Mouse (Mus musculus) neural tube, embryonic 11.5 days (tissue): Measurements from ENCODE around the gene Ctcf. TPM values are rescaled to one million over a fixed set of nuclear protein-coding genes. Genes with fewer than 3 reads are reported as not detected.
A peak's percentile ranks its signal among the peaks of the same experiment; 100 is the strongest.

Experiments used
- ATAC-seq: fragments of 200-750 bp; cut with Nextera tagmentation; 2 replicates; pipeline ENCODE4 v1.8.0; 2017; ENCODE audit warnings: moderate number of reproducible peaks, mild to moderate bottlenecking, moderate TSS enrichment, moderate library complexity; ENCODE audit not compliant: insufficient read depth, low FRiP score, low TSS enrichment
- DNase-seq: peaks from one replicate; pipeline ENCODE4 v3.0.0-alpha.2; 2015; ENCODE audit warnings: low spot score
- H3K27ac ChIP-seq: fragments of 300-500 bp; sonication (generic); 2 replicates; pipeline ENCODE4 v1.5.1; 2014; ENCODE audit warnings: low read depth, mild to moderate bottlenecking, low read length
- H3K27me3 ChIP-seq: fragments of 300-500 bp; sonication (generic); 2 replicates; pipeline ENCODE4 v1.6.1; 2014; ENCODE audit warnings: mild to moderate bottlenecking, low read length, mixed read lengths; ENCODE audit not compliant: control insufficient read depth, insufficient read depth
- H3K36me3 ChIP-seq: fragments of 300-500 bp; sonication (generic); 2 replicates; pipeline ENCODE4 v1.6.1; 2014; ENCODE audit warnings: mild to moderate bottlenecking, low read length, moderate library complexity, mixed read lengths; ENCODE audit not compliant: control insufficient read depth, insufficient read depth
- H3K4me1 ChIP-seq: fragments of 300-500 bp; sonication (generic); 2 replicates; pipeline ENCODE4 v1.6.1; 2014; ENCODE audit warnings: low read length, mixed read lengths; ENCODE audit not compliant: control insufficient read depth, insufficient read depth
- H3K4me2 ChIP-seq: fragments of 300-500 bp; sonication (generic); 2 replicates; pipeline ENCODE4 v1.6.1; 2014; ENCODE audit warnings: low read depth, mild to moderate bottlenecking, moderate library complexity
- H3K4me3 ChIP-seq: fragments of 300-500 bp; sonication (generic); 2 replicates; pipeline ENCODE4 v1.5.1; 2014; ENCODE audit warnings: low read depth, low read length
- H3K9ac ChIP-seq: fragments of 300-500 bp; sonication (generic); 2 replicates; pipeline ENCODE4 v1.6.1; 2014; ENCODE audit warnings: mild to moderate bottlenecking, low read length
- H3K9me3 ChIP-seq: fragments of 300-500 bp; sonication (generic); 2 replicates; pipeline ENCODE4 v1.6.1; 2016; ENCODE audit warnings: low read length; ENCODE audit not compliant: control insufficient read depth
- WGBS: fragments of 180-500 bp; shearing (Covaris S2); extraction: QIAGEN DNeasy Blood & Tissue Kit; methylation state at CpG from one replicate; pipeline ENCODE4 v1.1.7; 2014; 5-methylcytosine and 5-hydroxymethylcytosine counted together
- polyA plus RNA-seq: library from polyadenylated mRNA; unstranded; fragments of >200 nt; fragmentation: Nextera tagmentation; extraction: Ambion mirVana; gene quantifications from 2 replicates; pipeline ENCODE4 v1.2.1, GENCODE M21; 2014

Gene Ctcf
- polyA plus RNA-seq, 1 experiment from 2014 or later = 111 TPM

- peaks cover 12% of the 10 kb centered on the region; the same call in 1 of the 2 replicates for H3K4me1 ChIP-seq
- peak overlapping the region; percentile 91 for H3K4me3 ChIP-seq
- H3K9ac ChIP-seq = peak overlapping the region; percentile 97; the same call in 1 of the 2 replicates
- 87% methylated on average over 2 of the region's 2 CpGs for WGBS
- DNase-seq (no peak), ATAC-seq (no peak)
- no peaks in the 10 kb centered on the region for H3K9me3 ChIP-seq
- H3K36me3 ChIP-seq = no peaks in the 10 kb centered on the region
- H3K4me2 ChIP-seq = peak overlapping the region; percentile 93
- no peak overlapping the region for H3K27ac ChIP-seq
- no peaks in the 10 kb centered on the region for H3K27me3 ChIP-seq
Observed at GRCm38 (mm10) chr8:105634771-105635458, 1.5 kb upstream of the Ctcf start.

GRCm38 (mm10) chr8:105635481-105635880, 887 bp upstream of the Ctcf start:
- H3K4me3 ChIP-seq = peak overlapping the region; percentile 91
- H3K4me1 ChIP-seq = peaks cover 12% of the 10 kb centered on the region; the same call in 1 of the 2 replicates
- no peaks in the 10 kb centered on the region for H3K36me3 ChIP-seq
- peak overlapping the region; percentile 97 for H3K9ac ChIP-seq
- ATAC-seq (no peak), DNase-seq (no peak)
- 4% methylated on average over 11 of the region's 11 CpGs for WGBS
- H3K9me3 ChIP-seq = no peaks in the 10 kb centered on the region
- peak overlapping the region; percentile 93 for H3K4me2 ChIP-seq
- H3K27ac ChIP-seq = peak overlapping the region; percentile 100
- no peaks in the 10 kb centered on the region for H3K27me3 ChIP-seq

- Histone ChIP-seq H3K27ac (peak within 1 kb of the TSS; percentile 100), H3K4me3 (peak within 1 kb of the TSS; percentile 91), H3K4me1 (peaks cover 12% of the 10 kb centered on the region; the same call in 1 of the 2 replicates), H3K9me3 (no peaks in the 10 kb centered on the region), H3K36me3 (no peaks in the 10 kb centered on the region), H3K9ac (peak within 1 kb of the TSS; percentile 97), H3K27me3 (no peaks in the 10 kb centered on the region), H3K4me2 (peak within 1 kb of the TSS; percentile 93)
- DNase-seq = no peak
- under 1% methylated on average over 63 of the region's 63 CpGs for WGBS
- ATAC-seq = peak; percentile 39
Observed at GRCm38 (mm10) chr8:105636963-105637510, 669 bp downstream of the Ctcf start, which contains the start of gene Agrp. TSS of gene Agrp (minus strand) at chr8:105637393.

DNA sequence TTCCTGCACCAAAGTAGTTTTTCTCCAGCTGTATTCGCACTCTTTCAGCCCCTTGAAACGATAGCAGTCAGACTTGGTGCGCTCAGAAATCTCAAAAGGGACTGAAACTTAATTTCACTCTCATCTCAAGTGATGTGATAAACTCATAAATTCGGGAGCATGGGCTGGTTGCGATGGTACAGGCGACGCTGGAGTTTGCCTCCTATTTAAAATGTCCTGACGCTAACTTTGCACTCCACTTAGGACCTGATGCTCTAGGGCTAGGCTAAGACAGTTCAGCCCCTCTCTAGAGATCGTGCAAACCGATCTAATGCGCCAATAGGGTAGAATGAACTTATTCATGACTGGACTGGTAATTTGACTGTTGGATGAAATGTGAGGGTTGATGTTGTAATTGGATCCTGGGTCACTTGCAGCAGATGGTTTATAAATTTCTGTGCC, 1.3 kb downstream of the Ctcf start:
- peak overlapping the region; percentile 91 for H3K4me3 ChIP-seq
- H3K9me3 ChIP-seq = no peaks in the 10 kb centered on the region
- under 1% methylated on average over 11 of the region's 11 CpGs for WGBS
- peak overlapping the region; percentile 97 for H3K9ac ChIP-seq
- DNase-seq = peak; percentile 48
- no peaks in the 10 kb centered on the region for H3K36me3 ChIP-seq
- peaks cover 12% of the 10 kb centered on the region; the same call in 1 of the 2 replicates for H3K4me1 ChIP-seq
- no peak for ATAC-seq
- no peaks in the 10 kb centered on the region for H3K27me3 ChIP-seq
- peak overlapping the region; percentile 59 for H3K4me2 ChIP-seq
- H3K27ac ChIP-seq = peak overlapping the region; percentile 100

DNA sequence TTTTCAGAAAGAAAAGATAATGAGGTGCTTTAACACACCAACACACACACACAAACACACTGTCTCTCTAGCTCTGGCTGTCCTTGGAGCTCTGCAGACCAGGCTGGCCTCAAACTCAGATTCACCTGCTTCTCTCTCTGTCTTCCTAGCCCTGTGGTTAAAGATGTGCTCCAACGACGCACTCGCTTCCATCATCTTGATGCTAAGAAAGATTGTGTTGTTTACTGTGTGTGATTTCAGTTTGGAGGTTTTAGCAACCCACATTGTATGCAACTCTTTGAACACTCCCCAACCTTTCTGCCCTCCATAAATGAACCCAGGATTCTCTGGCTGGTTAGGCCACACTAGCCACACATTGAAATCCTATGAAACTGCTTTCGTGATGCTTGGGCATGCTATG, 2.1 kb downstream of the Ctcf start:
- no peak overlapping the region for H3K9ac ChIP-seq
- no peak for ATAC-seq
- 94% methylated on average over 4 of the region's 4 CpGs for WGBS

GRCm38 (mm10) chr8:105639835-105640234, 3.5 kb downstream of the Ctcf start:
- Histone ChIP-seq H3K9ac (no peak overlapping the region), H3K9me3 (no peaks in the 10 kb centered on the region), H3K27me3 (no peaks in the 10 kb centered on the region), H3K36me3 (peaks cover 5% of the 10 kb centered on the region), H3K27ac (no peak overlapping the region), H3K4me2 (no peak overlapping the region), H3K4me1 (peaks cover 12% of the 10 kb centered on the region; the same call in 1 of the 2 replicates), H3K4me3 (no peak overlapping the region)
- ATAC-seq = no peak
- WGBS = 75% methylated on average over 1 of the region's 1 CpGs
- DNase-seq = no peak

More for the DNA sequence above, 2.1 kb downstream of the Ctcf start:
- Histone ChIP-seq H3K27me3 (no peaks in the 10 kb centered on the region), H3K27ac (no peak overlapping the region), H3K4me1 (peaks cover 12% of the 10 kb centered on the region; the same call in 1 of the 2 replicates), H3K4me3 (peak overlapping the region; percentile 91; the same call in 1 of the 2 replicates), H3K9me3 (no peaks in the 10 kb centered on the region), H3K36me3 (peaks cover under 1% of the 10 kb centered on the region; the same call in 1 of the 2 replicates), H3K4me2 (peak overlapping the region; percentile 59)
- DNase-seq = no peak

DNA sequence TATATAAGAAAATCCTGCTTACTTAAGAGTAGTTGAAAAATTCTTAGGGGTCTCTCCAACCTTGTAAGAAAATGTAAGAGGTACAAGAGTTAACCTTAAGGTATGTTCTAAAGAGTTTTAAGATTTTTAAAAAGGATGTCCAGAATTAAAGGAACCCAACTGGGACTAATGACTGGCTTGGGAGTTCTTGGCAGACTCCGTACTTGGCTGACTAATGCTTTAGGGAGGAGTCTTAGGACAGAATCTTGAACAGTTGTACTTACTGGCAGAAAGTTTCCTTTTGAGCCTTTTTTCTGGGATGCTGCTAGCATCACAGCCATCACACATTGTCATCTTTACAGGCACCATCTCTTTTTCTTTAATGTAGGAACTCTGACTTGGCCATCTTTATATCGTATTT, 4.1 kb downstream of the Ctcf start:
- Histone ChIP-seq H3K9me3 (no peaks in the 10 kb centered on the region), H3K4me2 (no peak overlapping the region), H3K9ac (no peak overlapping the region), H3K27ac (no peak overlapping the region), H3K36me3 (peaks cover 6% of the 10 kb centered on the region), H3K27me3 (no peaks in the 10 kb centered on the region), H3K4me3 (no peak overlapping the region), H3K4me1 (peaks cover 8% of the 10 kb centered on the region; the same call in 1 of the 2 replicates)
- ATAC-seq = no peak
- DNase-seq = no peak
- 89% methylated on average over 2 of the region's 2 CpGs for WGBS

DNA sequence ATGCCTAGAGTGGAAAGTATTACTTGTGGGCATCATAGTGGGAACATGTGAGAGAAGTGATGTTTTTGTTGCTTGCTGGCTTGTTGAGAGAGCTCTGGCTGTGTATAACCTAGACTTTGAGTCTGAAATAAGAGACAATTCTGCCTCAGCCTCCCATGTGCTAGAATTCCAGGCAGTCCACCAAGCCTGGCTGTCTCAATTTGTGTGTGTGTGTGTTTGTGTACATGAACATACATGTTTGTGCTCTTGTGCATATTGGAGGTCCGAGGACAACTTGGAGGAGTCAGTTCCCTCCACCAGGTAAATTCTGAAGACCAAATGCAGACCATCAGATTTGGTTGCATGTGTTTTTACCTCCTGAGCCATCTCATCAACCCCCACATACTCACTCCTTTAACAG, 8.8 kb downstream of the Ctcf start:
- 100% methylated on average over 1 of the region's 1 CpGs for whole genome bisulfite sequencing
- Histone ChIP-seq H3K4me2 (no peak overlapping the region), H3K4me1 (no peaks in the 10 kb centered on the region), H3K36me3 (peaks cover 6% of the 10 kb centered on the region), H3K27me3 (no peaks in the 10 kb centered on the region), H3K9me3 (no peaks in the 10 kb centered on the region), H3K9ac (no peak overlapping the region), H3K4me3 (no peak overlapping the region), H3K27ac (no peak overlapping the region)
- DNase-seq (no peak), ATAC-seq (no peak)
